Mouse (Mus musculus) neural tube, embryonic 15.5 days (tissue): ENCODE results near the gene Cpm. TPM values are rescaled to one million over a fixed set of nuclear protein-coding genes. Genes with fewer than 3 reads are reported as not detected.
"Not testable (repeated sequence)": the region's sequence is repeated elsewhere in the genome, so short reads cannot be mapped to it uniquely, and the experiment has no call there.

Experiments used
- ATAC-seq: fragments of 200-750 bp; cut with Nextera tagmentation; 2 replicates; pipeline ENCODE4 v1.8.0; 2017; ENCODE audit warnings: mild to moderate bottlenecking, moderate TSS enrichment, moderate library complexity; ENCODE audit not compliant: low FRiP score
- H3K27ac ChIP-seq: fragments of 300-500 bp; sonication (generic); replicated peaks from 2 replicates; pipeline ENCODE4 v1.5.1; 2015; ENCODE audit warnings: mild to moderate bottlenecking, inconsistent platforms
- H3K27me3 ChIP-seq: fragments of 300-500 bp; sonication (generic); replicated peaks from 2 replicates; pipeline ENCODE4 v1.6.1; 2015; ENCODE audit warnings: inconsistent platforms
- H3K36me3 ChIP-seq: fragments of 300-500 bp; sonication (generic); 2 replicates; pipeline ENCODE4 v1.6.1; 2015; ENCODE audit warnings: inconsistent platforms
- H3K4me1 ChIP-seq: fragments of 300-500 bp; sonication (generic); 2 replicates; pipeline ENCODE4 v1.6.1; 2015; ENCODE audit warnings: inconsistent platforms
- H3K4me2 ChIP-seq: fragments of 300-500 bp; sonication (generic); 2 replicates; pipeline ENCODE4 v1.6.1; 2015; ENCODE audit warnings: inconsistent platforms, mild to moderate bottlenecking, moderate library complexity
- H3K4me3 ChIP-seq: fragments of 300-500 bp; sonication (generic); replicated peaks from 2 replicates; pipeline ENCODE4 v1.5.1; 2015; ENCODE audit warnings: mild to moderate bottlenecking, inconsistent platforms
- H3K9ac ChIP-seq: fragments of 300-500 bp; sonication (generic); replicated peaks from 2 replicates; pipeline ENCODE4 v1.6.1; 2015; ENCODE audit warnings: mild to moderate bottlenecking, inconsistent platforms
- H3K9me3 ChIP-seq: fragments of 300-500 bp; sonication (generic); replicated peaks from 2 replicates; pipeline ENCODE4 v1.6.1; 2016; ENCODE audit warnings: inconsistent platforms
- WGBS: fragments of 180-500 bp; shearing (Covaris S2); methylation state at CpG from one replicate; pipeline ENCODE4 v1.1.7; 2015; ENCODE audit warnings: mixed read lengths; 5-methylcytosine and 5-hydroxymethylcytosine counted together
- polyA plus RNA-seq: library from polyadenylated mRNA; unstranded; fragments of >200 nt; fragmentation: Nextera tagmentation; extraction: Ambion mirVana; gene quantifications from 2 replicates; pipeline ENCODE4 v1.2.1, GENCODE M21; 2015

The Cpm gene
- polyA plus RNA-seq, 1 experiment from 2014 or later, result 4.1 TPM

DNA sequence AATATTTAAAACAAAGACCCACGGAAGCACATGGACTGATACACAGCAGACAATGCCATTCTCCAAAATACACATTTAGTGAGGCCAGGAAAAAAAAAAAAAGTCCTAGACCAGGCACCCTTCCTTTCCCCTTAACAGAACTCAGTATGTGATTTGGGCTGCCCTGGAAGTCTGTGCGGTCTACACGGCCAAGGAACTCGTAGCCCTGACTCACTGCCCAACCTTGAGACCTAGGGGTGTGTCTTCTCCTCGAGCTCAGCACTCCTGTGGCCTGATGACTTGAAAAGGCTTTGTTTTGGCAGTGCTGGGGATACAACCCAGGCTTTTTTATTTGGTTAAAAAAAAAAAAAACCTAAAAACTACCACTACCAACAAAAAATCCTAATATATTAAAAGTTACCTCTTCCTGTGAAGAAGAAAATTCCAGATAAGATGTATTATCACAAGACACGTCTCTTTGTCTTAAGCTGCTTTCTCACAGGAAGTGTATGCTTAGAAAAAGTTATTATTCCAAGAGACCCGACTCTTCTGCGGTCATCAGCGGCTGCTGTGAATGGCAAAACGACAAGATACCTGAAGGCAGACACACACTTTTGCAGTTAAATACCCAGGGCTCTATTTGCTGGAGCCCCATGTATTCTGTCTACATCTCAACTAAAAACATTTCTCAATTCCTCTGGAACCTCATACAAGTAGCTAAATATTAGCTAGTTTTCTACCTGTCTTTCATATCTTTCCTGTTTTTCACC is 105.0 kb downstream of the Cpm start:
- peaks cover 40% of the 10 kb centered on the region for H3K36me3 ChIP-seq
- 89% methylated on average over 9 of the region's 10 CpGs for WGBS
- H3K27me3 ChIP-seq, H3K4me3 ChIP-seq, H3K4me1 ChIP-seq, ATAC-seq, H3K27ac ChIP-seq, H3K9me3 ChIP-seq, H3K4me2 ChIP-seq, H3K9ac ChIP-seq: not testable (repeated sequence)

DNA sequence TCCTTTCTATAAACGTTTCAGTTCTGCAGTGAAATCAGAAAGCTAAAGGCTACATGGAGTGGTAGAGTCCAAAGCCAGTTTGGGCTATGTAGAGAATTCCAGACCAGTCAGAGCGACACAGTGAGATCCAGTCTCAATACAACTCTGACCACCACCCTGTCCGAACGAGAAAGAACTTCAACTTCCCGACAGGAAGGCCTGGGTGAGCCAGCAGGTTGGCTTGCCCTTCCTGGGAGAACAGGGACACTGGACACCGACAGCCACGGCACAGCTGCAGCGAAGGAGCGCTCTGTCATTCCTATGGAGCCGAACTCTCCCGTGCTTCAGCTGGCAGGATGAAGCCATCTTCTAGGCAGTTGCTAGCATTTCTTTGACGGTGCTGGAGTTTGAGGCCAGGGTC is 106.1 kb downstream of the Cpm start:
- not testable (repeated sequence) for H3K9me3 ChIP-seq, H3K4me3 ChIP-seq, H3K4me1 ChIP-seq, H3K4me2 ChIP-seq, ATAC-seq, H3K27me3 ChIP-seq, H3K9ac ChIP-seq, H3K27ac ChIP-seq
- 93% methylated on average over 12 of the region's 12 CpGs for WGBS
- H3K36me3 ChIP-seq, result peaks cover 51% of the 10 kb centered on the region

- Histone ChIP-seq H3K4me1 (peaks cover 2% of the 10 kb centered on the region; the same call in 1 of the 2 replicates), H3K9ac (no peak overlapping the region), H3K9me3 (no peaks in the 10 kb centered on the region), H3K27me3 (no peaks in the 10 kb centered on the region), H3K4me2 (no peak overlapping the region), H3K36me3 (peaks cover 56% of the 10 kb centered on the region), H3K4me3 (no peak overlapping the region), H3K27ac (no peak overlapping the region)
- WGBS, result 94% methylated on average over 5 of the region's 5 CpGs
- ATAC-seq, result no peak
Observed at GRCm38 (mm10) chr10:117736573-117736972, 107.3 kb downstream of the Cpm start.

Other genes with a start within 250 kb of the Cpm start
- gene Cpsf6, start 249.5 kb upstream of the Cpm start, polyA plus RNA-seq, result 126 and 133 TPM in 2 replicates
- 46.0 and 51.3 TPM in 2 replicates for gene Mdm2, start 81.3 kb downstream of the Cpm start, polyA plus RNA-seq
- gene Slc35e3, start 116.9 kb downstream of the Cpm start, polyA plus RNA-seq, result 26.4 and 26.9 TPM in 2 replicates
- 28.2 and 34.6 TPM in 2 replicates for gene Nup107, start 163.2 kb downstream of the Cpm start, polyA plus RNA-seq
- 165 and 174 TPM in 2 replicates for gene Rap1b, start 216.5 kb downstream of the Cpm start, polyA plus RNA-seq